Mouse (Mus musculus): ENCODE data around the gene Eno3. TPM values are rescaled to one million over a fixed set of nuclear protein-coding genes. Genes with fewer than 3 reads are reported as not detected.

Gene Eno3
- 1,000 to 10,000 TPM; 8,161 to 9,332 TPM for total RNA-seq (2021)
- long read RNA-seq, experiment 1, transcript Eno3-206 (11 exons, 1,461 nt), result minor isoform, 949 of 14,856 reads
- long read RNA-seq, experiment 1, transcript Eno3-201 (12 exons, 1,454 nt), result major isoform, 7,748 of 14,856 reads
- long read RNA-seq, experiment 1, transcript Eno3-202 (12 exons, 1,564 nt), result minor isoform, 3,101 of 14,856 reads
- long read RNA-seq, experiment 1, partial matches to known transcripts, result 1,523 of 14,856 reads
- long read RNA-seq, experiment 1, other reads (novel, unspliced or antisense), result 1,535 of 14,856 reads
- long read RNA-seq, experiment 2, transcript Eno3-202 (12 exons, 1,564 nt), result minor isoform, 3,533 of 15,879 reads
- long read RNA-seq, experiment 2, transcript Eno3-201 (12 exons, 1,454 nt), result major isoform, 8,311 of 15,879 reads
- long read RNA-seq, experiment 2, transcript Eno3-206 (11 exons, 1,461 nt), result minor isoform, 1,214 of 15,879 reads
- long read RNA-seq, experiment 2, partial matches to known transcripts, result 1,328 of 15,879 reads
- long read RNA-seq, experiment 2, other reads (novel, unspliced or antisense), result 1,493 of 15,879 reads

- intact Hi-C loops (cut with DNase I), result loop anchor here (10.0 kb wide), 1 partner anchor 662 kb away; the partner anchor contains the start of genes Gabarap and Phf23
- peak; percentile 65 to 66 for DNase-seq
Observed at GRCm38 (mm10) chr11:70656964-70657363, at the start of gene Eno3. TSS of gene Eno3 (plus strand) at chr11:70657202.

GRCm38 (mm10) chr11:70607611-70608010 lies 49.4 kb upstream of the Eno3 start:
- intact Hi-C loops (cut with DNase I), result loop anchor here (5.0 kb wide), 2 partner anchors 70 to 175 kb away; partner anchors contain the start of gene Arrb2
- DNase-seq, result no peak

- intact Hi-C loops (cut with DNase I), result loop anchor here (5.0 kb wide), 2 partner anchors 71 to 176 kb away; partner anchors contain the start of gene Arrb2
- DNase-seq, result no peak
Observed at GRCm38 (mm10) chr11:70608381-70609066, 48.5 kb upstream of the Eno3 start.

GRCm38 (mm10) chr11:70610752-70611151 lies 46.2 kb upstream of the Eno3 start:
- intact Hi-C loops (cut with DNase I), result no loop called here
- DNase-seq, result no peak

- DNase-seq, result no peak
- intact Hi-C loops (cut with DNase I), result no loop called here
Observed at GRCm38 (mm10) chr11:70612505-70612904, 44.5 kb upstream of the Eno3 start.

GRCm38 (mm10) chr11:70615074-70615473 lies 41.9 kb upstream of the Eno3 start:
- intact Hi-C loops (cut with DNase I), result no loop called here
- peak; percentile 49 to 50 for DNase-seq

- intact Hi-C loops (cut with DNase I), result no loop called here
- no peak for DNase-seq
Observed at GRCm38 (mm10) chr11:70615516-70616093, 41.4 kb upstream of the Eno3 start, which contains the start of gene 4930544D05Rik. TSS of gene 4930544D05Rik (plus strand) at chr11:70615848.

GRCm38 (mm10) chr11:70619101-70619500 lies 37.9 kb upstream of the Eno3 start, which contains the start of gene Chrne:
TSS of gene Chrne (minus strand) at chr11:70619216.
- peak in 1 of 2 experiments; percentile 28 for DNase-seq
- intact Hi-C loops (cut with DNase I), result no loop called here

GRCm38 (mm10) chr11:70621972-70622814 lies 34.8 kb upstream of the Eno3 start:
- no peak for DNase-seq

GRCm38 (mm10) chr11:70623053-70623742 lies 33.8 kb upstream of the Eno3 start:
- intact Hi-C loops (cut with DNase I), result no loop called here
- DNase-seq, result no peak

More at GRCm38 (mm10) chr11:70621972-70622814, 34.8 kb upstream of the Eno3 start:
- intact Hi-C loops (cut with DNase I), result no loop called here

- intact Hi-C loops (cut with DNase I), result loop anchor here (5.0 kb wide), 1 partner anchor 132 kb away; no protein-coding TSS in a partner anchor
- no peak for DNase-seq
Observed at GRCm38 (mm10) chr11:70625473-70625872, 31.5 kb upstream of the Eno3 start.

- DNase-seq, result no peak
- intact Hi-C loops (cut with DNase I), result loop anchor here (5.0 kb wide), 1 partner anchor 130 kb away; no protein-coding TSS in a partner anchor
Observed at GRCm38 (mm10) chr11:70626877-70627276, 30.1 kb upstream of the Eno3 start.

GRCm38 (mm10) chr11:70628431-70628830 lies 28.6 kb upstream of the Eno3 start:
- no peak for DNase-seq
- intact Hi-C loops (cut with DNase I), result loop anchor here (5.0 kb wide), 1 partner anchor 129 kb away; no protein-coding TSS in a partner anchor

- DNase-seq, result no peak
- intact Hi-C loops (cut with DNase I), result loop anchor here (5.0 kb wide), 1 partner anchor 128 kb away; no protein-coding TSS in a partner anchor
Observed at GRCm38 (mm10) chr11:70629557-70629956, 27.4 kb upstream of the Eno3 start.

GRCm38 (mm10) chr11:70630129-70630528 lies 26.9 kb upstream of the Eno3 start:
- DNase-seq, result no peak

GRCm38 (mm10) chr11:70635601-70636000 lies 21.4 kb upstream of the Eno3 start:
- no peak for DNase-seq
- intact Hi-C loops (cut with DNase I), result no loop called here

More at GRCm38 (mm10) chr11:70630129-70630528, 26.9 kb upstream of the Eno3 start:
- intact Hi-C loops (cut with DNase I), result no loop called here

- intact Hi-C loops (cut with DNase I), result no loop called here
- DNase-seq, result no peak
Observed at GRCm38 (mm10) chr11:70637764-70638163, 19.2 kb upstream of the Eno3 start.

GRCm38 (mm10) chr11:70638293-70638692 lies 18.7 kb upstream of the Eno3 start:
- intact Hi-C loops (cut with DNase I), result no loop called here
- DNase-seq, result no peak

All from gastrocnemius, postnatal 36 days (tissue).